In genomic region chr8:111743101-111743791, GRCm38 (mm10) we compare ENCODE assay signal across 8 mouse cellular contexts. TPM values are rescaled to one million over a fixed set of nuclear protein-coding genes. Genes with fewer than 3 reads are reported as not detected.
DNase-seq lines count a peak whose midpoint lies in the region; ATAC-seq and TF ChIP-seq lines count a peak whose summit lies in the region.

No protein-coding gene starts in this region.

- H3K9ac ChIP-seq in ES-E14 (ENCODE audit: insufficient read depth, low read depth, low read length, poor library complexity, severe bottlenecking), result peak overlapping the region; percentile 82
- H3K9ac ChIP-seq in forebrain, embryonic 13.5 days, result peak overlapping the region; percentile 98
- peak overlapping the region; percentile 98 for H3K9ac ChIP-seq in neural tube, embryonic 15.5 days (replicated peaks)

- H3K36me3 ChIP-seq in ES-E14 (ENCODE audit: control insufficient read depth, insufficient read depth, low read length, poor library complexity, severe bottlenecking), result peaks cover 3% of the 10 kb centered on the region; the same call in 1 of the 2 replicates
- no peaks in the 10 kb centered on the region for H3K36me3 ChIP-seq in forebrain, embryonic 13.5 days (ENCODE audit: poor library complexity, severe bottlenecking)
- H3K36me3 ChIP-seq in neural tube, embryonic 15.5 days, result no peaks in the 10 kb centered on the region

- H3K4me1 ChIP-seq in ES-E14 (ENCODE audit: control insufficient read depth in 2 of 2, insufficient read depth in 2 of 2, low read length in 2 of 2, poor library complexity in 1 of 2), result peaks cover 12 to 43% of the 10 kb centered on the region in 2 experiments
- H3K4me1 ChIP-seq in forebrain, embryonic 13.5 days, result peaks cover 72% of the 10 kb centered on the region
- H3K4me1 ChIP-seq in neural tube, embryonic 15.5 days, result peaks cover 76% of the 10 kb centered on the region

- 0% methylated on average over 35 of the region's 44 CpGs for WGBS in forebrain, embryonic 13.5 days
- WGBS in neural tube, embryonic 15.5 days, result under 1% methylated on average over 23 of the region's 44 CpGs

- H3K27me3 ChIP-seq in forebrain, embryonic 13.5 days, result no peaks in the 10 kb centered on the region
- no peaks in the 10 kb centered on the region for H3K27me3 ChIP-seq in neural tube, embryonic 15.5 days (replicated peaks)

- H3K9me3 ChIP-seq in ES-E14 (ENCODE audit: control insufficient read depth, insufficient read depth, low read depth, low read length), result no peaks in the 10 kb centered on the region
- no peaks in the 10 kb centered on the region for H3K9me3 ChIP-seq in forebrain, embryonic 13.5 days (replicated peaks)
- no peaks in the 10 kb centered on the region for H3K9me3 ChIP-seq in neural tube, embryonic 15.5 days (replicated peaks)

- peak; percentile 66 for DNase-seq in cerebellum, adult 11-12 months
- no peak for DNase-seq in ES-E14 (ENCODE audit: low read depth, low spot score)
- peak; percentile 61 for DNase-seq in kidney, postnatal 10 days
- DNase-seq in gastrocnemius, adult 18-20 months (ENCODE audit: low spot score), result no peak
- DNase-seq in right cerebral cortex, adult 18-20 months, result no peak

- peak overlapping the region; percentile 75 for H3K4me2 ChIP-seq in forebrain, embryonic 13.5 days
- H3K4me2 ChIP-seq in neural tube, embryonic 15.5 days, result peak overlapping the region; percentile 81

- in situ Hi-C loops in ES-E14 (cut with MboI; ENCODE audit: low sequenced_read_pairs in 2 of 2, unreplicated experiment in 2 of 2), result no loop called here

- peak overlapping the region; percentile 78 to 88 for H3K4me3 ChIP-seq in ES-E14 (ENCODE audit: insufficient read depth in 1 of 2, low read depth in 1 of 2, low read length in 2 of 2, poor library complexity in 1 of 2, severe bottlenecking in 1 of 2)
- H3K4me3 ChIP-seq in forebrain, embryonic 13.5 days, result peak overlapping the region; percentile 74
- peak overlapping the region; percentile 89 for H3K4me3 ChIP-seq in neural tube, embryonic 15.5 days (replicated peaks)

- no peak; the same call in 1 of the 2 replicates for ATAC-seq in cerebellum, adult (ENCODE audit: insufficient number of reproducible peaks, low FRiP score, low TSS enrichment)
- peak; percentile 17 for ATAC-seq in forebrain, embryonic 13.5 days
- ATAC-seq in neural tube, embryonic 15.5 days (ENCODE audit: low FRiP score), result peak; percentile 29; the same call in 1 of the 2 replicates

- H3K27ac ChIP-seq in ES-E14 (ENCODE audit: insufficient read depth, low read depth, low read length, poor library complexity, severe bottlenecking), result 0 out of 2 replicates have a peak overlapping the region, but pooled peaks have one; percentile 28
- peak overlapping the region; percentile 84 for H3K27ac ChIP-seq in forebrain, embryonic 13.5 days
- peak overlapping the region; percentile 82 for H3K27ac ChIP-seq in neural tube, embryonic 15.5 days (replicated peaks)

TF ChIP-seq in ES-E14, 5 proteins besides CTCF, POLR2A, EP300 and RAD21:
- TF ChIP-seq HCFC1 (IDR thresholded peaks at IDR 0.05; ENCODE audit: borderline replicate concordance, insufficient read depth, low read length) (no peak), MAFK (IDR thresholded peaks at IDR 0.05; ENCODE audit: insufficient read depth, low read depth, low read length) (no peak), ZC3H11A (IDR thresholded peaks at IDR 0.05; ENCODE audit: borderline replicate concordance, low read depth, low read length) (no peak)

RNA-seq across cellular contexts. Expression of gene Bcar1, which starts 0.4 kb away (rescaled TPM):
- 52.9 and 72.6 TPM in 2 replicates for total RNA-seq in ES-E14 (2012; rRNA removed)
- polyA plus RNA-seq in forebrain, embryonic 13.5 days (2015; fragmentation: Nextera tagmentation; extraction: Ambion mirVana), result 49.9 and 50.0 TPM in 2 replicates
- polyA plus RNA-seq in neural tube, embryonic 15.5 days (2015; fragmentation: Nextera tagmentation; extraction: Ambion mirVana), result 41.5 and 42.8 TPM in 2 replicates
- total RNA-seq in gastrocnemius, adult 18-20 months (2021), result 10 to 100 TPM; 10.6 to 10.8 TPM

RNA-seq across cellular contexts. Expression of gene Ctrb1, which starts 52.4 kb away (rescaled TPM):
- total RNA-seq in ES-E14 (2012; rRNA removed), result 0.22 and 0.48 TPM in 2 replicates
- polyA plus RNA-seq in forebrain, embryonic 13.5 days (2015; fragmentation: Nextera tagmentation; extraction: Ambion mirVana), result 1.7 TPM in 1 of 2 replicates, not detected in the other
- 25.6 TPM in 1 of 2 replicates, not detected in the other for polyA plus RNA-seq in neural tube, embryonic 15.5 days (2015; fragmentation: Nextera tagmentation; extraction: Ambion mirVana)
- under 1 TPM in 1 of 2 experiments, not detected in 1; 0.71 TPM for total RNA-seq in gastrocnemius, adult 18-20 months (2021)

Comparison
In these comparisons a context has a peak if more than half of its experiments do, and no peak if none do; other contexts are left out.
1. DNase-seq: peak in cerebellum, adult 11-12 months (single experiment) and kidney, postnatal 10 days (single experiment); none in ES-E14 (single experiment), gastrocnemius, adult 18-20 months (single experiment) and right cerebral cortex, adult 18-20 months (single experiment).
2. H3K27ac ChIP-seq: peak in every context shown above with its lines; median percentile 84 in forebrain, embryonic 13.5 days; 82 in neural tube, embryonic 15.5 days; 28 in ES-E14.
3. Peak in every context shown above with its lines, with median percentiles within 50 percentile points of each other: H3K4me3 ChIP-seq and H3K9ac ChIP-seq.